Mouse (Mus musculus): ENCODE data around the gene Plekhd1. TPM values are rescaled to one million over a fixed set of nuclear protein-coding genes. Genes with fewer than 3 reads are reported as not detected.

Gene Plekhd1
- polyA plus RNA-seq, 1 experiment = not detected

- Histone ChIP-seq H3K27ac (ENCODE audit: insufficient read depth, low read length) (no peak overlapping the region), H3K4me3 (ENCODE audit: insufficient read depth, low read length) (no peak overlapping the region), H3K4me1 (ENCODE audit: control insufficient read depth, insufficient read depth, low read length) (no peaks in the 10 kb centered on the region)
- TF ChIP-seq CTCF (IDR thresholded peaks at IDR 0.05; ENCODE audit: borderline replicate concordance, insufficient read depth, low read length) (0 out of 2 replicates have a peak, but pooled peaks have one; percentile 28), POLR2A (IDR thresholded peaks at IDR 0.05; ENCODE audit: low read depth, low read length) (no peak)
Measured at GRCm38 (mm10) chr12:80739482-80739881, 47.1 kb downstream of the Plekhd1 start.

GRCm38 (mm10) chr12:80744614-80745013, 52.2 kb downstream of the Plekhd1 start:
- Histone ChIP-seq H3K4me3 (ENCODE audit: insufficient read depth, low read length) (no peak overlapping the region), H3K27ac (ENCODE audit: insufficient read depth, low read length) (no peak overlapping the region), H3K4me1 (ENCODE audit: control insufficient read depth, insufficient read depth, low read length) (no peaks in the 10 kb centered on the region)
- TF ChIP-seq POLR2A (IDR thresholded peaks at IDR 0.05; ENCODE audit: low read depth, low read length) (no peak), CTCF (IDR thresholded peaks at IDR 0.05; ENCODE audit: borderline replicate concordance, insufficient read depth, low read length) (no peak)

- TF ChIP-seq POLR2A (IDR thresholded peaks at IDR 0.05; ENCODE audit: low read depth, low read length) (no peak), CTCF (IDR thresholded peaks at IDR 0.05; ENCODE audit: borderline replicate concordance, insufficient read depth, low read length) (no peak)
- Histone ChIP-seq H3K27ac (ENCODE audit: insufficient read depth, low read length) (no peak overlapping the region), H3K4me3 (ENCODE audit: insufficient read depth, low read length) (no peak overlapping the region), H3K4me1 (ENCODE audit: control insufficient read depth, insufficient read depth, low read length) (peaks cover 1% of the 10 kb centered on the region; the same call in 1 of the 2 replicates)
Measured at GRCm38 (mm10) chr12:80746031-80746813, 53.8 kb downstream of the Plekhd1 start.

GRCm38 (mm10) chr12:80751556-80751955, 59.2 kb downstream of the Plekhd1 start:
- H3K27ac ChIP-seq (ENCODE audit: insufficient read depth, low read length) = no peak overlapping the region
- H3K4me3 ChIP-seq (ENCODE audit: insufficient read depth, low read length) = no peak overlapping the region
- TF ChIP-seq CTCF (IDR thresholded peaks at IDR 0.05; ENCODE audit: borderline replicate concordance, insufficient read depth, low read length) = no peak
- no peak for TF ChIP-seq POLR2A (IDR thresholded peaks at IDR 0.05; ENCODE audit: low read depth, low read length)
- H3K4me1 ChIP-seq (ENCODE audit: control insufficient read depth, insufficient read depth, low read length) = peaks cover 8% of the 10 kb centered on the region

GRCm38 (mm10) chr12:80757751-80758558, 65.6 kb downstream of the Plekhd1 start:
- H3K4me1 ChIP-seq (ENCODE audit: control insufficient read depth, insufficient read depth, low read length) = no peaks in the 10 kb centered on the region
- no peak overlapping the region for H3K27ac ChIP-seq (ENCODE audit: insufficient read depth, low read length)
- H3K4me3 ChIP-seq (ENCODE audit: insufficient read depth, low read length) = peak overlapping the region; percentile 32
- TF ChIP-seq CTCF (IDR thresholded peaks at IDR 0.05; ENCODE audit: borderline replicate concordance, insufficient read depth, low read length) = no peak
- no peak for TF ChIP-seq POLR2A (IDR thresholded peaks at IDR 0.05; ENCODE audit: low read depth, low read length)

GRCm38 (mm10) chr12:80758559-80759386, 66.4 kb downstream of the Plekhd1 start:
- Histone ChIP-seq H3K4me3 (ENCODE audit: insufficient read depth, low read length) (0 out of 2 replicates have a peak overlapping the region, but pooled peaks have one; percentile 32), H3K4me1 (ENCODE audit: control insufficient read depth, insufficient read depth, low read length) (no peaks in the 10 kb centered on the region), H3K27ac (ENCODE audit: insufficient read depth, low read length) (no peak overlapping the region)
- TF ChIP-seq CTCF (IDR thresholded peaks at IDR 0.05; ENCODE audit: borderline replicate concordance, insufficient read depth, low read length) = no peak
- no peak for TF ChIP-seq POLR2A (IDR thresholded peaks at IDR 0.05; ENCODE audit: low read depth, low read length)

- TF ChIP-seq CTCF (IDR thresholded peaks at IDR 0.05; ENCODE audit: borderline replicate concordance, insufficient read depth, low read length) (no peak), POLR2A (IDR thresholded peaks at IDR 0.05; ENCODE audit: low read depth, low read length) (no peak)
- no peaks in the 10 kb centered on the region for H3K4me1 ChIP-seq (ENCODE audit: control insufficient read depth, insufficient read depth, low read length)
- no peak overlapping the region for H3K4me3 ChIP-seq (ENCODE audit: insufficient read depth, low read length)
- H3K27ac ChIP-seq (ENCODE audit: insufficient read depth, low read length) = no peak overlapping the region
Measured at GRCm38 (mm10) chr12:80759387-80759712, 67.0 kb downstream of the Plekhd1 start.

GRCm38 (mm10) chr12:80759713-80760395, 67.5 kb downstream of the Plekhd1 start:
- H3K4me1 ChIP-seq (ENCODE audit: control insufficient read depth, insufficient read depth, low read length) = no peaks in the 10 kb centered on the region
- no peak for TF ChIP-seq POLR2A (IDR thresholded peaks at IDR 0.05; ENCODE audit: low read depth, low read length)
- TF ChIP-seq CTCF (IDR thresholded peaks at IDR 0.05; ENCODE audit: borderline replicate concordance, insufficient read depth, low read length) = no peak
- H3K4me3 ChIP-seq (ENCODE audit: insufficient read depth, low read length) = peak overlapping the region; percentile 14
- H3K27ac ChIP-seq (ENCODE audit: insufficient read depth, low read length) = no peak overlapping the region

- Histone ChIP-seq H3K4me1 (ENCODE audit: control insufficient read depth, insufficient read depth, low read length) (no peaks in the 10 kb centered on the region), H3K27ac (ENCODE audit: insufficient read depth, low read length) (no peak within 1 kb of the TSS), H3K4me3 (ENCODE audit: insufficient read depth, low read length) (peak within 1 kb of the TSS; percentile 14)
- TF ChIP-seq CTCF (IDR thresholded peaks at IDR 0.05; ENCODE audit: borderline replicate concordance, insufficient read depth, low read length) = peak; percentile 82
- TF ChIP-seq POLR2A (IDR thresholded peaks at IDR 0.05; ENCODE audit: low read depth, low read length) = no peak
Measured at GRCm38 (mm10) chr12:80760396-80760801, 68.0 kb downstream of the Plekhd1 start, which contains the start of gene Ccdc177. Gene Ccdc177, minus strand, starts transcription at chr12:80760687.
